Mouse (Mus musculus): ENCODE results near the gene St13.

DNA sequence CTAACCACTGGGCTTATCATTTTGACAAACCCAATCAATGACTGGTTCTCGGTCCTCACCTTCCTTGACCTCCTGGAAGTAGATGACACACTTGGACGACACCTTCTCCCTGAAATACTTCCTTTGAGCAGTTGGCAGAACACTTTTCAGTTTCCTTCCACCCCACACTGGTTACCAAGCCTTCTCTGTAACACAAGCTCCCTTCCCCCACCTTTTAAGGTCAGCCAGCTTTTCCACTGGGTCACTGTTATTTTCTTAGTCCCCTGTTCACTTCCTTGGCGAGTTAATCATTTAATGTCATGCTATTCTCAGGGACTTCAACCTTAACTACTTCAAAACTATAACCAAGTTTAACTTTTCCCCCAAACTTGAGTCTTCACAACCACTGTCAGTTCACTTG lies 40.9 kb downstream of the St13 start:
- TF ChIP-seq CTCF (conservative IDR thresholded peaks at IDR 0.05; ENCODE audit: low read length) (no peak), NANOG (IDR thresholded peaks at IDR 0.05; ENCODE audit: borderline replicate concordance, low read length) (no peak), POU5F1 (IDR thresholded peaks at IDR 0.05; ENCODE audit: borderline replicate concordance, low read length) (no peak)
